Mouse (Mus musculus) limb, embryonic 14.5 days (tissue): Measurements from ENCODE around the gene Plxnc1. TPM values are rescaled to one million over a fixed set of nuclear protein-coding genes. Genes with fewer than 3 reads are reported as not detected.

Source experiments
- ATAC-seq: fragments of 200-750 bp; cut with Nextera tagmentation; 2 replicates; pipeline ENCODE4 v1.8.0; 2017; ENCODE audit warnings: low read depth, moderate number of reproducible peaks, moderate TSS enrichment; ENCODE audit not compliant: low FRiP score
- DNase-seq: peaks from one replicate; pipeline ENCODE4 v3.0.0-alpha.2; 2015; ENCODE audit warnings: low spot score
- H3K27ac ChIP-seq: fragments of 300-500 bp; sonication (generic); replicated peaks from 2 replicates; pipeline ENCODE4 v1.5.1; 2014; ENCODE audit warnings: low read depth, mild to moderate bottlenecking, low read length, moderate library complexity, mixed read lengths
- H3K27me3 ChIP-seq: fragments of 300-500 bp; sonication (generic); 2 replicates; pipeline ENCODE4 v1.6.1; 2014; ENCODE audit warnings: low read length, mixed read lengths; ENCODE audit not compliant: control insufficient read depth, insufficient read depth
- H3K36me3 ChIP-seq: fragments of 300-500 bp; sonication (generic); 2 replicates; pipeline ENCODE4 v1.6.1; 2014; ENCODE audit warnings: mild to moderate bottlenecking, low read length, moderate library complexity, mixed read lengths; ENCODE audit not compliant: control insufficient read depth, insufficient read depth
- H3K4me1 ChIP-seq: fragments of 300-500 bp; sonication (generic); 2 replicates; pipeline ENCODE4 v1.6.1; 2014; ENCODE audit warnings: antibody characterized with exemption, low read length, mixed read lengths; ENCODE audit not compliant: control insufficient read depth, insufficient read depth
- H3K4me2 ChIP-seq: fragments of 300-500 bp; sonication (generic); replicated peaks from 2 replicates; pipeline ENCODE4 v1.6.1; 2014; ENCODE audit warnings: low read depth, mild to moderate bottlenecking, low read length, moderate library complexity; ENCODE audit not compliant: severe bottlenecking
- H3K4me3 ChIP-seq: fragments of 300-500 bp; sonication (generic); replicated peaks from 2 replicates; pipeline ENCODE4 v1.5.1; 2014; ENCODE audit warnings: low read length
- H3K9ac ChIP-seq: fragments of 300-500 bp; sonication (generic); 2 replicates; pipeline ENCODE4 v1.6.1; 2014; ENCODE audit warnings: mild to moderate bottlenecking, low read depth, low read length, moderate library complexity; ENCODE audit not compliant: severe bottlenecking
- H3K9me3 ChIP-seq: fragments of 300-500 bp; sonication (generic); 2 replicates; pipeline ENCODE4 v1.6.1; 2016; ENCODE audit warnings: low read length; ENCODE audit not compliant: control insufficient read depth
- POLR2A ChIP-seq: fragments of 200-500 bp; IDR thresholded peaks from 2 replicates; pipeline ENCODE4 v1.8.0; 2012; ENCODE audit warnings: inconsistent platforms, mild to moderate bottlenecking, moderate library complexity, borderline replicate concordance; ENCODE audit not compliant: insufficient read depth, insufficient read length; ENCODE audit errors: extremely low read depth
- WGBS: fragments of 180-500 bp; shearing (Covaris S2); extraction: QIAGEN DNeasy Blood & Tissue Kit; methylation state at CpG from one replicate; pipeline ENCODE4 v1.1.7; 2014; 5-methylcytosine and 5-hydroxymethylcytosine counted together
- polyA plus RNA-seq, 2 experiments: library from polyadenylated mRNA; depleted of rRNA in 1 of 2; stranded (reverse) in 1 of 2; unstranded in 1 of 2; fragments of >200 nt; fragmentation: Nextera tagmentation in 1 of 2; extraction: Ambion mirVana in 1 of 2; gene quantifications; 2 replicates each; pipeline versions ENCODE4 v1.2.1 to v1.2.3; 2012 to 2014

The Plxnc1 gene
- polyA plus RNA-seq, 2 experiments: 3.0 to 4.7 TPM

DNA sequence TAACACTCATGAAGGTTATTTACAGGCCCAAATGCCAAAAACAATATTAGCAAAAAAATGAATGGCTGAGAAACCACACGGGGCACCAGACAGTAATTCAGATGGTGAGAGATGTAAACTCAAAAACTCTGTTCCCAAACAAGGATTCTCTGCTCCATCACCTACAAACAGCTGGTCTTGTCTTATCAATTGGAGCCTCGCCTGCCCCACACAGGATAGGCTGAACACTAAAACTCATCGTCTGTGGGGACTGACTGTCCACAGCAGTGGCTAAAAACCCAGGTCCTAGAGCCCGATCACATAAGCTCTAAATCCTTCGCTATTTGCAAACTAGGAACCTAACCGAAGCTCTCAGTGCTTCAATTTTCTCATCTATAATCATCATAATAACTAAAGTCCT, 6.3 kb downstream of the Plxnc1 start:
- TF ChIP-seq POLR2A: no peak
- ATAC-seq (no peak), DNase-seq (no peak)
- peaks cover 21% of the 10 kb centered on the region for H3K27me3 ChIP-seq
- no peak overlapping the region for H3K9ac ChIP-seq
- no peak overlapping the region for H3K4me3 ChIP-seq
- 90% methylated on average over 6 of the region's 6 CpGs for WGBS
- H3K27ac ChIP-seq: no peak overlapping the region
- H3K36me3 ChIP-seq: no peaks in the 10 kb centered on the region
- peaks cover 7% of the 10 kb centered on the region for H3K4me1 ChIP-seq
- H3K9me3 ChIP-seq: no peaks in the 10 kb centered on the region
- H3K4me2 ChIP-seq: no peak overlapping the region

DNA sequence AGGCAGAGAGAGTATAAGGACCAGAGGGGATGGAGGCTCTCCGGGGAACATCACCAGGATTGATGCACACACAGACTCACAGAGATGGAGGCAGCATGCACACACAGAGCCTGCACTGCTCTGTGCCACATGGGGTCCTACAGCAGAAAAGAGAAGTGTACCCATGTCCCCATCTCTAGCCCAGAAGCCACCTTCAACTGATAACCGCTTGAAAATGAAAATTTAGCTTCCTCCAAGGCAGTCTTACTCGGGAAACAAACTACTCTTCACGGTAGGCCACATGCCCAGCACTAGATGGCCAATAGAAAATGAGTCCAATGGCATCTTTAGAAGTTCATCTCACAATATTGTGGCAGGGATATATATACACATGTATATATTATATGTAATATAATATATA, 9.4 kb downstream of the Plxnc1 start:
- no peaks in the 10 kb centered on the region for H3K9me3 ChIP-seq
- DNase-seq (no peak), ATAC-seq (no peak)
- H3K9ac ChIP-seq: no peak overlapping the region
- H3K4me1 ChIP-seq: no peaks in the 10 kb centered on the region
- no peaks in the 10 kb centered on the region for H3K36me3 ChIP-seq
- 80% methylated on average over 4 of the region's 4 CpGs for WGBS
- no peaks in the 10 kb centered on the region for H3K27me3 ChIP-seq
- no peak overlapping the region for H3K4me2 ChIP-seq
- H3K4me3 ChIP-seq: no peak overlapping the region
- H3K27ac ChIP-seq: no peak overlapping the region
- TF ChIP-seq POLR2A: no peak

DNA sequence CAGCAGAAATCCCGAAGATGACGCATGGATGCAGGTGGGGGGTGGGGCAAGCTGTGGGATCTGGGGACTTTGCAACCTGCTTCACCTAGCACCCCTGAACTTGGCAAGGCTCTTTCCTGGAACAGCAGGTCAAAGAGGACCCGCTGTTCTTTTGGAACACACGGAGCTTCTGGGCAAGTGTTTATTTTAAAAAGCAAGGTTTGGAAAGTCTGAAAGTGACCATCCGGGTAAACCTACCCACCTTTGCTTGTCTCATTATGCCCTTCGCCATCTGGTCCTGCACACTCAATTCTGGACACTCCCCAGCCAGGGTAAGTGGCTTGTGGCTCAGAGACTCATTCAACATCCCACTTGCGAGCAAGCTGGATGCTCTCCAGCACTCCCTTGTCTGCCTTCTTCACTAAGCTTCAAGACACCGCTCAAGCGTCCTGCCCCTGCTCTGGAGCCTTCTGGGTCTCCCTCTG, 10.5 kb downstream of the Plxnc1 start:
- H3K4me3 ChIP-seq: no peak overlapping the region
- no peaks in the 10 kb centered on the region for H3K4me1 ChIP-seq
- 83% methylated on average over 9 of the region's 9 CpGs for WGBS
- DNase-seq (no peak), ATAC-seq (no peak)
- H3K27me3 ChIP-seq: no peaks in the 10 kb centered on the region
- H3K9me3 ChIP-seq: no peaks in the 10 kb centered on the region
- H3K27ac ChIP-seq: no peak overlapping the region
- no peak for TF ChIP-seq POLR2A
- no peak overlapping the region for H3K4me2 ChIP-seq
- H3K36me3 ChIP-seq: no peaks in the 10 kb centered on the region
- H3K9ac ChIP-seq: no peak overlapping the region

- 59% methylated on average over 9 of the region's 9 CpGs for WGBS
- H3K36me3 ChIP-seq: no peaks in the 10 kb centered on the region
- no peak overlapping the region for H3K27ac ChIP-seq
- H3K4me1 ChIP-seq: no peaks in the 10 kb centered on the region
- no peaks in the 10 kb centered on the region for H3K27me3 ChIP-seq
- no peak overlapping the region for H3K9ac ChIP-seq
- no peak overlapping the region for H3K4me2 ChIP-seq
- no peaks in the 10 kb centered on the region for H3K9me3 ChIP-seq
- ATAC-seq (no peak), DNase-seq (no peak)
- no peak for TF ChIP-seq POLR2A
- H3K4me3 ChIP-seq: no peak overlapping the region
Observed at GRCm38 (mm10) chr10:94931961-94932832, 12.4 kb downstream of the Plxnc1 start.

- no peak for TF ChIP-seq POLR2A
- Histone ChIP-seq H3K4me3 (no peak overlapping the region), H3K9me3 (no peaks in the 10 kb centered on the region), H3K27me3 (no peaks in the 10 kb centered on the region), H3K4me2 (no peak overlapping the region), H3K9ac (no peak overlapping the region), H3K36me3 (no peaks in the 10 kb centered on the region), H3K4me1 (no peaks in the 10 kb centered on the region), H3K27ac (no peak overlapping the region)
- DNase-seq (no peak), ATAC-seq (no peak)
- WGBS: 91% methylated on average over 4 of the region's 4 CpGs
Observed at GRCm38 (mm10) chr10:94928164-94928563, 16.5 kb downstream of the Plxnc1 start.

DNA sequence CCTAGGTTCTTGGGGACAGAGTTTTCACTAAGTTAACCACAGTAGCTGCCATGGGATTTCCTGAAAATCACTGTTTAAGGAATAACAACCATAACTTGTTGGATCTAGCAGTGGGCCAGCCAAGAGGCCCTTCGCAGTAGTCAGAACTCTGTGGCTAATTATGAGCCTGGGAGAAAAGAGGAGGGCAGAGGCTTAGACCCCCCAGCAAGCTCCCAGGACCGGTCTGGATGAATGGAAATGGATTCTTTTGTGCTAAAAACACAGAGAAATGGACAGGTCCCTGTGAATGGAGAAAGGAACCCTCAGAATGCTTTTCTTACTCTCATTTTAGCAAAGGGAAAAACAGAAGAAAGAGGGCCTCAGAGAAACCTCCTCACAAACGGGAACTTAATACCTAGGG, 18.3 kb downstream of the Plxnc1 start:
- Histone ChIP-seq H3K4me1 (no peaks in the 10 kb centered on the region), H3K9me3 (no peaks in the 10 kb centered on the region), H3K4me3 (no peak overlapping the region), H3K9ac (no peak overlapping the region), H3K36me3 (no peaks in the 10 kb centered on the region), H3K27me3 (no peaks in the 10 kb centered on the region), H3K27ac (no peak overlapping the region), H3K4me2 (no peak overlapping the region)
- 59% methylated on average over 3 of the region's 3 CpGs for WGBS
- no peak for TF ChIP-seq POLR2A
- ATAC-seq: no peak
- no peak for DNase-seq
